Mouse (Mus musculus): Measurements from ENCODE around the gene Dnajc1. TPM values are rescaled to one million over a fixed set of nuclear protein-coding genes. Genes with fewer than 3 reads are reported as not detected.

The Dnajc1 gene
- polyA plus RNA-seq, 1 experiment from 2014 or later, result 16.5 TPM

GRCm38 (mm10) chr2:18316909-18317308 lies 75.7 kb downstream of the Dnajc1 start:
- H3K9ac ChIP-seq (ENCODE audit: low read length), result no peak overlapping the region
- DNase-seq (ENCODE audit: low spot score), result peak; percentile 86
- no peaks in the 10 kb centered on the region for H3K36me3 ChIP-seq (ENCODE audit: control insufficient read depth, insufficient read depth, low read length)
- no peaks in the 10 kb centered on the region; the same call in none of the 2 replicates for H3K4me1 ChIP-seq (ENCODE audit: control insufficient read depth, insufficient read depth, low read length)
- H3K9me3 ChIP-seq (replicated peaks; ENCODE audit: control insufficient read depth, low read length), result no peaks in the 10 kb centered on the region; the same call in 1 of the 2 replicates
- H3K4me2 ChIP-seq (ENCODE audit: low read length), result no peak overlapping the region
- H3K27ac ChIP-seq (ENCODE audit: low read depth, low read length), result no peak overlapping the region
- no peaks in the 10 kb centered on the region for H3K27me3 ChIP-seq (replicated peaks; ENCODE audit: control insufficient read depth, insufficient read depth, low read length)
- no peak overlapping the region for H3K4me3 ChIP-seq (ENCODE audit: low read depth, low read length)
- ATAC-seq, result peak; percentile 88
- 3% methylated on average over 2 of the region's 2 CpGs for WGBS

GRCm38 (mm10) chr2:18310261-18311104 lies 82.1 kb downstream of the Dnajc1 start:
- DNase-seq (ENCODE audit: low spot score), result peak; percentile 84
- peak; percentile 87 for ATAC-seq

GRCm38 (mm10) chr2:18307440-18308305 lies 85.0 kb downstream of the Dnajc1 start:
- no peaks in the 10 kb centered on the region for H3K27me3 ChIP-seq (replicated peaks; ENCODE audit: control insufficient read depth, insufficient read depth, low read length)
- H3K4me3 ChIP-seq (ENCODE audit: low read depth, low read length), result no peak overlapping the region
- H3K4me2 ChIP-seq (ENCODE audit: low read length), result no peak overlapping the region
- no peaks in the 10 kb centered on the region for H3K9me3 ChIP-seq (replicated peaks; ENCODE audit: control insufficient read depth, low read length)
- H3K4me1 ChIP-seq (ENCODE audit: control insufficient read depth, insufficient read depth, low read length), result no peaks in the 10 kb centered on the region
- ATAC-seq (no peak), DNase-seq (ENCODE audit: low spot score) (no peak)
- H3K27ac ChIP-seq (ENCODE audit: low read depth, low read length), result no peak overlapping the region
- WGBS, result 76% methylated on average over 7 of the region's 7 CpGs
- H3K36me3 ChIP-seq (ENCODE audit: control insufficient read depth, insufficient read depth, low read length), result no peaks in the 10 kb centered on the region
- H3K9ac ChIP-seq (ENCODE audit: low read length), result no peak overlapping the region

More at GRCm38 (mm10) chr2:18310261-18311104, 82.1 kb downstream of the Dnajc1 start:
- H3K27me3 ChIP-seq (replicated peaks; ENCODE audit: control insufficient read depth, insufficient read depth, low read length), result no peaks in the 10 kb centered on the region
- 16% methylated on average over 4 of the region's 4 CpGs for WGBS
- H3K27ac ChIP-seq (ENCODE audit: low read depth, low read length), result no peak overlapping the region
- no peaks in the 10 kb centered on the region; the same call in 1 of the 2 replicates for H3K4me1 ChIP-seq (ENCODE audit: control insufficient read depth, insufficient read depth, low read length)
- no peak overlapping the region for H3K9ac ChIP-seq (ENCODE audit: low read length)
- no peak overlapping the region for H3K4me3 ChIP-seq (ENCODE audit: low read depth, low read length)
- no peak overlapping the region for H3K4me2 ChIP-seq (ENCODE audit: low read length)
- no peaks in the 10 kb centered on the region for H3K9me3 ChIP-seq (replicated peaks; ENCODE audit: control insufficient read depth, low read length)
- H3K36me3 ChIP-seq (ENCODE audit: control insufficient read depth, insufficient read depth, low read length), result no peaks in the 10 kb centered on the region

GRCm38 (mm10) chr2:18300949-18301348 lies 91.7 kb downstream of the Dnajc1 start:
- 85% methylated on average over 3 of the region's 3 CpGs for WGBS
- H3K4me1 ChIP-seq (ENCODE audit: control insufficient read depth, insufficient read depth, low read length), result no peaks in the 10 kb centered on the region
- DNase-seq (ENCODE audit: low spot score), result no peak

GRCm38 (mm10) chr2:18285175-18285574 lies 107.5 kb downstream of the Dnajc1 start:
- no peaks in the 10 kb centered on the region for H3K4me1 ChIP-seq (ENCODE audit: control insufficient read depth, insufficient read depth, low read length)
- no peak overlapping the region for H3K27ac ChIP-seq (ENCODE audit: low read depth, low read length)
- H3K27me3 ChIP-seq (replicated peaks; ENCODE audit: control insufficient read depth, insufficient read depth, low read length), result no peaks in the 10 kb centered on the region
- no peak overlapping the region for H3K4me2 ChIP-seq (ENCODE audit: low read length)
- H3K4me3 ChIP-seq (ENCODE audit: low read depth, low read length), result no peak overlapping the region
- WGBS, result 96% methylated on average over 6 of the region's 6 CpGs
- 0 out of 2 replicates have a peak, but pooled peaks cover 6% of the 10 kb centered on the region for H3K36me3 ChIP-seq (ENCODE audit: control insufficient read depth, insufficient read depth, low read length)
- DNase-seq (ENCODE audit: low spot score), result no peak
- no peak overlapping the region for H3K9ac ChIP-seq (ENCODE audit: low read length)
- no peaks in the 10 kb centered on the region; the same call in 1 of the 2 replicates for H3K9me3 ChIP-seq (replicated peaks; ENCODE audit: control insufficient read depth, low read length)
- no peak for ATAC-seq

More at GRCm38 (mm10) chr2:18300949-18301348, 91.7 kb downstream of the Dnajc1 start:
- no peak overlapping the region for H3K4me3 ChIP-seq (ENCODE audit: low read depth, low read length)
- H3K4me2 ChIP-seq (ENCODE audit: low read length), result no peak overlapping the region
- no peaks in the 10 kb centered on the region for H3K27me3 ChIP-seq (replicated peaks; ENCODE audit: control insufficient read depth, insufficient read depth, low read length)
- H3K27ac ChIP-seq (ENCODE audit: low read depth, low read length), result no peak overlapping the region
- no peak for ATAC-seq
- peaks cover 6% of the 10 kb centered on the region; the same call in 1 of the 2 replicates for H3K36me3 ChIP-seq (ENCODE audit: control insufficient read depth, insufficient read depth, low read length)
- no peak overlapping the region for H3K9ac ChIP-seq (ENCODE audit: low read length)
- no peaks in the 10 kb centered on the region for H3K9me3 ChIP-seq (replicated peaks; ENCODE audit: control insufficient read depth, low read length)

- no peak for ATAC-seq
- 95% methylated on average over 1 of the region's 1 CpGs for WGBS
- H3K4me1 ChIP-seq (ENCODE audit: control insufficient read depth, insufficient read depth, low read length), result no peaks in the 10 kb centered on the region
- no peak overlapping the region for H3K4me2 ChIP-seq (ENCODE audit: low read length)
- no peaks in the 10 kb centered on the region for H3K36me3 ChIP-seq (ENCODE audit: control insufficient read depth, insufficient read depth, low read length)
- no peak for DNase-seq (ENCODE audit: low spot score)
- H3K9ac ChIP-seq (ENCODE audit: low read length), result no peak overlapping the region
- no peak overlapping the region for H3K4me3 ChIP-seq (ENCODE audit: low read depth, low read length)
- no peak overlapping the region for H3K27ac ChIP-seq (ENCODE audit: low read depth, low read length)
- H3K27me3 ChIP-seq (replicated peaks; ENCODE audit: control insufficient read depth, insufficient read depth, low read length), result no peaks in the 10 kb centered on the region
- no peaks in the 10 kb centered on the region for H3K9me3 ChIP-seq (replicated peaks; ENCODE audit: control insufficient read depth, low read length)
Measured at GRCm38 (mm10) chr2:18265736-18266135, 126.9 kb downstream of the Dnajc1 start.

- Histone ChIP-seq H3K9ac (ENCODE audit: low read length) (no peak overlapping the region), H3K4me1 (ENCODE audit: control insufficient read depth, insufficient read depth, low read length) (no peaks in the 10 kb centered on the region), H3K27me3 (replicated peaks; ENCODE audit: control insufficient read depth, insufficient read depth, low read length) (no peaks in the 10 kb centered on the region), H3K9me3 (replicated peaks; ENCODE audit: control insufficient read depth, low read length) (no peaks in the 10 kb centered on the region), H3K27ac (ENCODE audit: low read depth, low read length) (no peak overlapping the region), H3K4me3 (ENCODE audit: low read depth, low read length) (no peak overlapping the region), H3K36me3 (ENCODE audit: control insufficient read depth, insufficient read depth, low read length) (no peaks in the 10 kb centered on the region), H3K4me2 (ENCODE audit: low read length) (no peak overlapping the region)
- DNase-seq (ENCODE audit: low spot score), result no peak
- WGBS, result 80% methylated on average over 3 of the region's 3 CpGs
- no peak for ATAC-seq
Measured at GRCm38 (mm10) chr2:18264579-18264978, 128.1 kb downstream of the Dnajc1 start.

- Histone ChIP-seq H3K4me2 (ENCODE audit: low read length) (no peak overlapping the region), H3K36me3 (ENCODE audit: control insufficient read depth, insufficient read depth, low read length) (no peaks in the 10 kb centered on the region), H3K4me3 (ENCODE audit: low read depth, low read length) (no peak overlapping the region), H3K27me3 (replicated peaks; ENCODE audit: control insufficient read depth, insufficient read depth, low read length) (no peaks in the 10 kb centered on the region), H3K4me1 (ENCODE audit: control insufficient read depth, insufficient read depth, low read length) (no peaks in the 10 kb centered on the region), H3K9ac (ENCODE audit: low read length) (no peak overlapping the region), H3K27ac (ENCODE audit: low read depth, low read length) (no peak overlapping the region), H3K9me3 (replicated peaks; ENCODE audit: control insufficient read depth, low read length) (no peaks in the 10 kb centered on the region)
- 48% methylated on average over 1 of the region's 1 CpGs for WGBS
- ATAC-seq (no peak), DNase-seq (ENCODE audit: low spot score) (no peak)
Measured at GRCm38 (mm10) chr2:18262298-18262697, 130.3 kb downstream of the Dnajc1 start.

All from forebrain, embryonic 14.5 days (tissue).